Mouse (Mus musculus) megakaryocyte, embryonic 14.5 days (primary cell): ENCODE data around the gene Pla2g2c.

Experiments
- FLI1 ChIP-seq: IDR thresholded peaks from 2 replicates; pipeline ENCODE4 v1.6.1; 2012; ENCODE audit warnings: low read length, inconsistent platforms, mixed read lengths
- GATA1 ChIP-seq: IDR thresholded peaks from 3 replicates; pipeline ENCODE4 v1.6.1; 2012; ENCODE audit warnings: mixed read lengths, low read length, inconsistent platforms, borderline replicate concordance

DNA sequence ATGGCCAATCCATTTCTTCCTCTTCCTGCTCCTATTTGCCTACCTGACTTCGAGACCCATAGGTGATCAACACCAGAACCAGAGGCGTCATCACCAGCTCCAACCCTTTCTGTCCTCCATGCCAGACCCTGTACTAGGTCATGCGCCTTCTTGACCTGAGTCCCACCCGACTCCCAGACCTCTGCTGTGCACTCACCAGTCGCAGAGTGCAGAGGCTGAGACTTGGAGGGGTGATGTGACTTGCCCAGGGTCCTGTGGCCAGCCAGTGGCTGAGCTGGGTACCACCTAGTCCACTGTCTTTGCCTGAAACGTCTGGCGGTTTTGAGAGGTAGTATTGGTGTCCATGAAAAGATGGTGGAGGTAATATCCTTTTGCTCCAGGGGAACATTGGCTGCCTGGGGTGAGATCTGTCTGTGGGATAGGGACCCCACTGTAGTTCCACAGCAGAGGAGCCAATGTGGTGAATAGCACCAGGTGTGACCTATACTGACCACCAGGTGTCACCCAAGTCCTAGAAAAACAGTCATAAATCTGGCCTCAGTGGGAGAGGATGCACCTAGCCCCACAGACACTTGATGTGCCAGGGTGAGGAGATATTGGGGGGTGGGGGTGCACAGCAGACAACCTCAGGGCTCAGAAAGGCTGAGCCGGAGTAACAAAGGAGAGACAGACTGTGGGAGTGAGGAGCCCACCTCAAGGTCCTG, 23.9 kb downstream of the Pla2g2c start:
- TF ChIP-seq FLI1 (no peak), GATA1 (no peak)
